Mouse (Mus musculus) myocyte (in vitro differentiated cells): ENCODE data around the gene Pdrg1. TPM values are rescaled to one million over a fixed set of nuclear protein-coding genes. Genes with fewer than 3 reads are reported as not detected.

Source experiments
- H3K27me3 ChIP-seq: one replicate; pipeline ENCODE4 v1.6.1; 2011; ENCODE audit not compliant: control insufficient read depth, insufficient read depth, insufficient read length
- H3K36me3 ChIP-seq: one replicate; pipeline ENCODE4 v1.6.1; 2011; ENCODE audit not compliant: control insufficient read depth, insufficient read depth
- H3K4me2 ChIP-seq: one replicate; pipeline ENCODE4 v1.6.1; 2011; ENCODE audit warnings: low read depth, control low read depth
- H3K4me3 ChIP-seq: one replicate; pipeline ENCODE4 v1.5.1; 2011; ENCODE audit warnings: mild to moderate bottlenecking, control low read depth, moderate library complexity
- H3K79me2 ChIP-seq: one replicate; pipeline ENCODE4 v1.6.1; 2011; ENCODE audit not compliant: control insufficient read depth, insufficient read depth
- H3ac ChIP-seq: one replicate; pipeline ENCODE4 v1.6.1; 2011; ENCODE audit not compliant: control insufficient read depth, insufficient read length
- CEBPB ChIP-seq: IDR thresholded peaks from 2 replicates; pipeline ENCODE4 v1.6.1; 2011; ENCODE audit warnings: mild to moderate bottlenecking, moderate library complexity; ENCODE audit not compliant: poor library complexity, insufficient read depth, severe bottlenecking
- E2F4 ChIP-seq: IDR thresholded peaks from one replicate; pipeline ENCODE4 v1.6.1; 2011; ENCODE audit warnings: mild to moderate bottlenecking, control low read depth, moderate library complexity; ENCODE audit not compliant: insufficient read depth
- MAX ChIP-seq: IDR thresholded peaks from one replicate; pipeline ENCODE4 v1.6.1; 2011; ENCODE audit warnings: low read depth, mild to moderate bottlenecking, control low read depth
- MYOD1 ChIP-seq, 3 experiments: IDR thresholded peaks; one replicate each; pipeline ENCODE4 v1.6.1; 2011; ENCODE audit warnings: control low read depth in 2 of 3, low read depth in 2 of 3, mild to moderate bottlenecking in 2 of 3, moderate library complexity in 1 of 3; ENCODE audit not compliant: insufficient read length in 2 of 3, control insufficient read depth in 1 of 3
- MYOG ChIP-seq, 3 experiments: IDR thresholded peaks; one replicate each; pipeline ENCODE4 v1.6.1; 2011; ENCODE audit warnings: control low read depth in 2 of 3, low read depth in 2 of 3, mild to moderate bottlenecking in 2 of 3; ENCODE audit not compliant: insufficient read length in 2 of 3, control insufficient read depth in 1 of 3, insufficient read depth in 1 of 3
- POLR2A ChIP-seq: IDR thresholded peaks from one replicate; pipeline ENCODE4 v1.6.1; 2011; ENCODE audit warnings: low read depth, mild to moderate bottlenecking, control low read depth, moderate library complexity; ENCODE audit not compliant: insufficient read length
- POLR2AphosphoS2 ChIP-seq: IDR thresholded peaks from one replicate; pipeline ENCODE4 v1.6.1; 2011; ENCODE audit warnings: low read depth, control low read depth; ENCODE audit not compliant: insufficient read length
- REST ChIP-seq: IDR thresholded peaks from one replicate; pipeline ENCODE4 v1.6.1; 2011; ENCODE audit warnings: mild to moderate bottlenecking, control low read depth, moderate library complexity; ENCODE audit not compliant: insufficient read depth, insufficient read length
- SRF ChIP-seq: IDR thresholded peaks from one replicate; pipeline ENCODE4 v1.6.1; 2011; ENCODE audit warnings: low read depth; ENCODE audit not compliant: control insufficient read depth, insufficient read length
- TCF12 ChIP-seq: IDR thresholded peaks from one replicate; pipeline ENCODE4 v1.6.1; 2011; ENCODE audit warnings: mild to moderate bottlenecking, control low read depth; ENCODE audit not compliant: poor library complexity, insufficient read depth, severe bottlenecking
- TCF3 ChIP-seq: IDR thresholded peaks from one replicate; pipeline ENCODE4 v1.6.1; 2011; ENCODE audit warnings: low read depth, control low read depth; ENCODE audit not compliant: insufficient read length
- USF1 ChIP-seq: IDR thresholded peaks from one replicate; pipeline ENCODE4 v1.6.1; 2011; ENCODE audit warnings: low read depth, mild to moderate bottlenecking, control low read depth, moderate library complexity
- polyA plus RNA-seq: library from polyadenylated mRNA; unstranded; fragments of >200 nt; fragmentation: generic; extraction: Trizol; gene quantifications from one replicate; pipeline ENCODE4 v1.2.1, GENCODE M21; 2012; ENCODE audit warnings: missing spikeins

Gene Pdrg1
- polyA plus RNA-seq, 1 experiment, result 79.6 TPM

GRCm38 (mm10) chr2:153045884-153046299, 30.7 kb upstream of the Pdrg1 start:
- no peaks in the 10 kb centered on the region for H3K79me2 ChIP-seq
- peaks cover 49% of the 10 kb centered on the region for H3K27me3 ChIP-seq
- no peaks in the 10 kb centered on the region for H3K36me3 ChIP-seq
- H3K4me2 ChIP-seq, result no peak overlapping the region
- H3K4me3 ChIP-seq, result no peak overlapping the region
- H3ac ChIP-seq, result no peak overlapping the region
- TF ChIP-seq TCF12, result no peak

- Histone ChIP-seq H3ac (no peak overlapping the region), H3K27me3 (peaks cover 44% of the 10 kb centered on the region)
- TF ChIP-seq MYOD1 (IDR thresholded peaks at IDR 0.05; ENCODE audit: control insufficient read depth in 1 of 3, insufficient read length in 2 of 3, low read depth in 2 of 3) (no peak), E2F4 (no peak), TCF12 (no peak), MAX (no peak), SRF (no peak), MYOG (IDR thresholded peaks at IDR 0.05; ENCODE audit: control insufficient read depth in 1 of 3, insufficient read depth in 1 of 3, insufficient read length in 2 of 3, low read depth in 2 of 3) (no peak), CEBPB (no peak), USF1 (no peak), TCF3 (no peak), POLR2AphosphoS2 (no peak), REST (no peak), POLR2A (no peak)
Measured at GRCm38 (mm10) chr2:153043886-153044285, 28.7 kb upstream of the Pdrg1 start.

GRCm38 (mm10) chr2:153036690-153037089, 21.5 kb upstream of the Pdrg1 start:
- H3K79me2 ChIP-seq, result no peaks in the 10 kb centered on the region
- H3K4me2 ChIP-seq, result no peak overlapping the region
- no peaks in the 10 kb centered on the region for H3K36me3 ChIP-seq
- no peak overlapping the region for H3ac ChIP-seq
- H3K27me3 ChIP-seq, result peaks cover 52% of the 10 kb centered on the region
- no peak overlapping the region for H3K4me3 ChIP-seq
- no peak for TF ChIP-seq MYOG (IDR thresholded peaks at IDR 0.05; ENCODE audit: control insufficient read depth in 1 of 3, insufficient read depth in 1 of 3, insufficient read length in 2 of 3, low read depth in 2 of 3)
- no peak for TF ChIP-seq POLR2A
- no peak for TF ChIP-seq SRF
- no peak for TF ChIP-seq TCF3
- no peak for TF ChIP-seq CEBPB
- TF ChIP-seq MAX, result no peak
- TF ChIP-seq REST, result no peak
- TF ChIP-seq POLR2AphosphoS2, result no peak
- TF ChIP-seq TCF12, result no peak
- no peak for TF ChIP-seq E2F4
- no peak for TF ChIP-seq USF1
- TF ChIP-seq MYOD1 (IDR thresholded peaks at IDR 0.05; ENCODE audit: control insufficient read depth in 1 of 3, insufficient read length in 2 of 3, low read depth in 2 of 3), result no peak

More at GRCm38 (mm10) chr2:153043886-153044285, 28.7 kb upstream of the Pdrg1 start:
- no peak overlapping the region for H3K4me2 ChIP-seq
- no peaks in the 10 kb centered on the region for H3K79me2 ChIP-seq
- H3K36me3 ChIP-seq, result no peaks in the 10 kb centered on the region
- H3K4me3 ChIP-seq, result no peak overlapping the region

DNA sequence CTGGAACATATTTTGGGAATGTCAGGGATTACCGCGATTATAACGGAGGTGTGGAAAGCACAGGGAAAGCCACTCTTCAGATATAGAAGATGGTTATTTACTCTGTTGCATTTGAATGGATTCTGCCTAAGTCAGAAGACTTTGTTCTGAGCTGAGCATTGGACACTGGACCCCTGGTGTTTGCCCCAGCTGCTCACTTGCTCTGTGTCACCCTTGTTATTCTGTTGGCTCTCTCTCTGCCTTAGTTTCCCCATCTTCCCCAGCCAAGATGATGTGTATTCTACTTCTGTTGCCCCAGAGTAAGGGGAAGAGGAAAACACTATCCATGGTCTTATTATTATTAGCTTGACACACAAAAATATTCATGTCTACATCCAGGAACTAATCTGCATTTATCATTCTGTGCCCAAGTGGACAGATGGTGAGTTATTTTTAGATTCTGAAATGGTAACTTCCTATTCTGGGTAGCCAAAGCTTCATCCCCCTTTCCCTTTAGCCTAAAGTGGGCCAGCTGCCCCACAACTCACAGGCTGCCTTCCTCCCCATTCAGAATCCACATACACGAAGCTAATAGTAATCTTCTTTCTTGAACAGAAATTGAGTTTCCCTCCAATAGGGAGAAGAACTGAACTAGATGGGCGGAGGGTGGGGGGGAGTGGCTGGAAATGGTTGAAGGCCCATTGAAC, 18.5 kb upstream of the Pdrg1 start:
- no peaks in the 10 kb centered on the region for H3K36me3 ChIP-seq
- no peak overlapping the region for H3ac ChIP-seq
- TF ChIP-seq TCF3 (no peak), MYOG (IDR thresholded peaks at IDR 0.05; ENCODE audit: control insufficient read depth in 1 of 3, insufficient read depth in 1 of 3, insufficient read length in 2 of 3, low read depth in 2 of 3) (no peak), MAX (no peak), CEBPB (no peak), MYOD1 (IDR thresholded peaks at IDR 0.05; ENCODE audit: control insufficient read depth in 1 of 3, insufficient read length in 2 of 3, low read depth in 2 of 3) (no peak), TCF12 (no peak), POLR2A (no peak), SRF (no peak)
- H3K4me2 ChIP-seq, result no peak overlapping the region
- no peak overlapping the region for H3K4me3 ChIP-seq
- H3K79me2 ChIP-seq, result no peaks in the 10 kb centered on the region
- peaks cover 55% of the 10 kb centered on the region for H3K27me3 ChIP-seq

- Histone ChIP-seq H3K27me3 (peaks cover 53% of the 10 kb centered on the region), H3K79me2 (no peaks in the 10 kb centered on the region), H3K4me2 (no peak overlapping the region), H3ac (no peak overlapping the region), H3K36me3 (no peaks in the 10 kb centered on the region), H3K4me3 (no peak overlapping the region)
- no peak for TF ChIP-seq SRF
- no peak for TF ChIP-seq USF1
- TF ChIP-seq POLR2A, result no peak
- no peak for TF ChIP-seq MYOG (IDR thresholded peaks at IDR 0.05; ENCODE audit: control insufficient read depth in 1 of 3, insufficient read depth in 1 of 3, insufficient read length in 2 of 3, low read depth in 2 of 3)
- TF ChIP-seq CEBPB, result no peak
- TF ChIP-seq E2F4, result no peak
- TF ChIP-seq POLR2AphosphoS2, result no peak
Measured at GRCm38 (mm10) chr2:153032973-153033372, 17.7 kb upstream of the Pdrg1 start.
